Mouse (Mus musculus): ENCODE results near the gene Zfp120.
"Not testable (repeated sequence)": the region's sequence is repeated elsewhere in the genome, so short reads cannot be mapped to it uniquely, and the experiment has no call there.

The Zfp120 gene

GRCm38 (mm10) chr2:150136435-150136897, at the start of gene Zfp120:
Zfp120 (minus strand) TSS chr2:150136708.
- peak; percentile 93 for DNase-seq (ENCODE audit: low read depth, low spot score)

- DNase-seq (ENCODE audit: low read depth, low spot score): peak; percentile 92
These were observed 45.1 kb upstream of the Zfp120 start, which contains the start of gene Gm14139 for GRCm38 (mm10) chr2:150181570-150181999. Gm14139 (plus strand) TSS chr2:150181755.

- DNase-seq (ENCODE audit: low read depth, low spot score): not testable (repeated sequence)
These were observed 44.5 kb upstream of the Zfp120 start for GRCm38 (mm10) chr2:150181046-150181445.

GRCm38 (mm10) chr2:150179579-150179978, 43.1 kb upstream of the Zfp120 start, which contains the start of gene Gm10770:
Gm10770 (minus strand) TSS chr2:150179679.
- DNase-seq (ENCODE audit: low read depth, low spot score): not testable (repeated sequence)

- DNase-seq (ENCODE audit: low read depth, low spot score): no peak
These were observed 37.3 kb upstream of the Zfp120 start for GRCm38 (mm10) chr2:150173833-150174232.

DNA sequence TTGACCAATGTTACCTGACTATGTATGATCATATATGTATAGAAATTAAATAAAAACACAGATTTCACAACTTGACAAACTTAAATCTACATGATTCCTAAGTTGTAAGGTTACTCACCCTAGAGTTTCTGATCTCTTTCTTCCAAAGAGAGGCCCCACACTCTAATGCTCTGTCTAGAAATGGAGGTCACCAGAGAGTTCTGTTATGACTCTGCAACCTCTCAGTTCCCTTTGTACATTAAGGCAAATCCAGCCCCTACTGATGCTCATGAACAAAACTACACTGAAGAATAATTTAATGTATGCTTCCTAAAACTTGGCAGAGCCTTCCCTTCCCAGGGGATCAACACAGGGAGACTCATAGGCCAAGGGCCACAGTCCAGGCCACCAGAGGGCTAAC, 30.2 kb upstream of the Zfp120 start:
- DNase-seq (ENCODE audit: low read depth, low spot score): no peak

- no peak for DNase-seq (ENCODE audit: low read depth, low spot score)
These were observed 3.7 kb downstream of the Zfp120 start for GRCm38 (mm10) chr2:150132773-150133172.

DNA sequence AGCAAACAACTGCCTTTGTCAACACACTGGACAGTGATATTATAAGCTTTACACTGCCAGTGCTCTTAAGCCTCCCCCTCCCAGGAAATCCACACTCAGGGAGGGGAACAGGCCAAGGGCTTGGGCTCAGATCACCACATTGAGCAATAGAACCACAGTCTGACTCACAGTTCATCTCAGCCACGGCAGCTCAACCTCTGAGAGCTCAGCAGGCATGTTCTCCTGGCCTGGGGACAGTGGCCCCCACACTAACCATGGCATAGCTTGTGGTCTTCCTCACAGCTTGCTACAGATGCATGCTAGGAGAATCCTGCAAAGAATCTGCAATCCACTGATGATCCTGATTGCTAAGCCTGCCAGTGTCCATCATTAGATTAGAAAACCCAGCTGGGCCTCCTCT, 4.5 kb downstream of the Zfp120 start:
- not testable (repeated sequence) for DNase-seq (ENCODE audit: low read depth, low spot score)

- DNase-seq (ENCODE audit: low read depth, low spot score): no peak
These were observed 25.1 kb downstream of the Zfp120 start for GRCm38 (mm10) chr2:150111247-150111912.

GRCm38 (mm10) chr2:150099618-150100017, 36.9 kb downstream of the Zfp120 start:
- peak; percentile 61 for DNase-seq (ENCODE audit: low read depth, low spot score)
